Mouse (Mus musculus) neural tube, embryonic 13.5 days (tissue): ENCODE results near the gene Slc22a19. TPM values are rescaled to one million over a fixed set of nuclear protein-coding genes. Genes with fewer than 3 reads are reported as not detected.
"Not testable (repeated sequence)": the region's sequence is repeated elsewhere in the genome, so short reads cannot be mapped to it uniquely, and the experiment has no call there.

Source experiments
- ATAC-seq: fragments of 200-750 bp; cut with Nextera tagmentation; 2 replicates; pipeline ENCODE4 v1.8.0; 2017; ENCODE audit warnings: low read depth, mild to moderate bottlenecking, moderate TSS enrichment, moderate library complexity
- H3K27ac ChIP-seq: fragments of 300-500 bp; sonication (generic); replicated peaks from 2 replicates; pipeline ENCODE4 v1.5.1; 2015; ENCODE audit warnings: moderate library complexity, mild to moderate bottlenecking, inconsistent platforms
- H3K27me3 ChIP-seq: fragments of 300-500 bp; sonication (generic); 2 replicates; pipeline ENCODE4 v1.6.1; 2015; ENCODE audit warnings: mild to moderate bottlenecking, inconsistent platforms
- H3K36me3 ChIP-seq: fragments of 300-500 bp; sonication (generic); 2 replicates; pipeline ENCODE4 v1.6.1; 2015; ENCODE audit warnings: mild to moderate bottlenecking, inconsistent platforms
- H3K4me1 ChIP-seq: fragments of 300-500 bp; sonication (generic); replicated peaks from 2 replicates; pipeline ENCODE4 v1.6.1; 2015; ENCODE audit warnings: inconsistent platforms
- H3K4me2 ChIP-seq: fragments of 300-500 bp; sonication (generic); 2 replicates; pipeline ENCODE4 v1.6.1; 2015; ENCODE audit warnings: inconsistent platforms, mild to moderate bottlenecking, moderate library complexity
- H3K4me3 ChIP-seq: fragments of 300-500 bp; sonication (generic); 2 replicates; pipeline ENCODE4 v1.5.1; 2015; ENCODE audit warnings: mild to moderate bottlenecking, inconsistent platforms
- H3K9ac ChIP-seq: fragments of 300-500 bp; sonication (generic); 2 replicates; pipeline ENCODE4 v1.6.1; 2015; ENCODE audit warnings: moderate library complexity, mild to moderate bottlenecking, inconsistent platforms
- H3K9me3 ChIP-seq: fragments of 300-500 bp; sonication (generic); 2 replicates; pipeline ENCODE4 v1.6.1; 2016; ENCODE audit warnings: inconsistent platforms
- WGBS: fragments of 180-500 bp; shearing (Covaris S2); methylation state at CpG from one replicate; pipeline ENCODE4 v1.1.7; 2015; 5-methylcytosine and 5-hydroxymethylcytosine counted together
- polyA plus RNA-seq: library from polyadenylated mRNA; unstranded; fragments of >200 nt; fragmentation: Nextera tagmentation; extraction: Ambion mirVana; gene quantifications from 2 replicates; pipeline ENCODE4 v1.2.1, GENCODE M21; 2015

The Slc22a19 gene
- not detected in 2 replicates for polyA plus RNA-seq

GRCm38 (mm10) chr19:7711148-7711547 lies at the start of gene Slc22a19:
Gene Slc22a19 (minus strand): TSS chr19:7711310.
- no peaks in the 10 kb centered on the region for H3K27me3 ChIP-seq
- H3K4me1 ChIP-seq: no peaks in the 10 kb centered on the region
- no peaks in the 10 kb centered on the region for H3K36me3 ChIP-seq
- no peak within 1 kb of the TSS for H3K9ac ChIP-seq
- no peak within 1 kb of the TSS for H3K27ac ChIP-seq
- no peak within 1 kb of the TSS for H3K4me3 ChIP-seq
- no peak within 1 kb of the TSS for H3K4me2 ChIP-seq
- ATAC-seq: no peak
- H3K9me3 ChIP-seq: no peaks in the 10 kb centered on the region

GRCm38 (mm10) chr19:7753371-7753770 lies 42.3 kb upstream of the Slc22a19 start:
- 71% methylated on average over 13 of the region's 13 CpGs for WGBS
- not testable (repeated sequence) for H3K4me2 ChIP-seq, H3K27ac ChIP-seq, ATAC-seq, H3K36me3 ChIP-seq, H3K9me3 ChIP-seq, H3K4me3 ChIP-seq, H3K9ac ChIP-seq, H3K27me3 ChIP-seq, H3K4me1 ChIP-seq

- H3K4me1 ChIP-seq: no peaks in the 10 kb centered on the region
- no peak overlapping the region for H3K9ac ChIP-seq
- WGBS: 29% methylated on average over 1 of the region's 1 CpGs
- H3K27me3 ChIP-seq: no peaks in the 10 kb centered on the region
- no peak overlapping the region for H3K4me2 ChIP-seq
- H3K4me3 ChIP-seq: no peak overlapping the region
- H3K27ac ChIP-seq: no peak overlapping the region
- no peak for ATAC-seq
- no peaks in the 10 kb centered on the region for H3K36me3 ChIP-seq
- no peaks in the 10 kb centered on the region for H3K9me3 ChIP-seq
Observed at GRCm38 (mm10) chr19:7729543-7729942, 18.4 kb upstream of the Slc22a19 start.

GRCm38 (mm10) chr19:7693104-7693503 lies 18.0 kb downstream of the Slc22a19 start:
- not testable (repeated sequence) for H3K9ac ChIP-seq, H3K4me1 ChIP-seq, H3K36me3 ChIP-seq, H3K4me2 ChIP-seq, ATAC-seq, H3K4me3 ChIP-seq, H3K27me3 ChIP-seq, H3K27ac ChIP-seq, H3K9me3 ChIP-seq
- WGBS: 78% methylated on average over 3 of the region's 3 CpGs

DNA sequence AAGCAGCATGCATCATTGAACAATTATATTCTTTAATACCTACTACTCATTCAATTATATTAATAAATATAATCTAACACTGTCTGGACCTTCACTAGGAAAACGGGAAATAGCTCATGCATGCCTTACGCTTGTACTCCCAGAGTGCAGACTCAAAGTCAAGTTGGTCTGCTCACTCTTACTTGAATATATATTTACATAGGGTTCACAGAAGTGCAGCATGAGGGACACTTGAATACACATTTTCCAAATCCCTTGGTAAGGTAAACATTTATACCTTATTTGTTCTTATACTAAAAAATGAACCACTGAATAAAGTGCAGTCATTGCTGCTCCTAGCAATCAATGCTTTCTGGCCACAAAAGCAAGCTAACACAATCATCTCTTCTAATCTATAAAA lies 19.9 kb downstream of the Slc22a19 start:
- WGBS: 83% methylated on average over 2 of the region's 2 CpGs
- H3K36me3 ChIP-seq: no peaks in the 10 kb centered on the region
- H3K9ac ChIP-seq: no peak overlapping the region
- no peak overlapping the region for H3K4me2 ChIP-seq
- no peak overlapping the region for H3K4me3 ChIP-seq
- H3K4me1 ChIP-seq: no peaks in the 10 kb centered on the region
- H3K27me3 ChIP-seq: no peaks in the 10 kb centered on the region
- H3K27ac ChIP-seq: no peak overlapping the region
- ATAC-seq: no peak
- H3K9me3 ChIP-seq: no peaks in the 10 kb centered on the region

- Histone ChIP-seq H3K4me1 (no peaks in the 10 kb centered on the region), H3K9me3 (no peaks in the 10 kb centered on the region), H3K4me3 (no peak overlapping the region), H3K27me3 (no peaks in the 10 kb centered on the region), H3K27ac (no peak overlapping the region), H3K9ac (no peak overlapping the region), H3K4me2 (no peak overlapping the region), H3K36me3 (no peaks in the 10 kb centered on the region)
- ATAC-seq: no peak
- 89% methylated on average over 1 of the region's 1 CpGs for WGBS
Observed at GRCm38 (mm10) chr19:7687988-7688387, 23.1 kb downstream of the Slc22a19 start.

DNA sequence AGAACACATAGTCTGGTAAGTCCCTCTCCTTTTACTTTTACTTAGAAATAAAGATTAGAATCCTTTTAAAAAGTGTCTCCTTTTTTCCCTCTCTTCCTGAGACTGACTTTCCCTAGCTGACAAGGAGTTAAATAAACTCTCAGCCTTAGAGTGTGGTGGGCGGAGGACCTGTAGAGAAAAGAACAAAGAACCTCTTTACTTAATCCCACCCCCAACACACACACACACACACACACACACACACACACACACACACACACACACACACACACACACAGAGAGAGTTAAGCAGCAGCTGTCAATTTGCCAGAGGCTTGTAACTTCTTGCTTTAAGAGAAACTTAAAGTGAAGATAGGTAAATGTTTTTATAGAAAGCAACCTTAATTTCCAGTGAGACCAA lies 39.1 kb downstream of the Slc22a19 start:
- no peaks in the 10 kb centered on the region for H3K27me3 ChIP-seq
- H3K9ac ChIP-seq: no peak overlapping the region
- H3K4me2 ChIP-seq: no peak overlapping the region
- WGBS: 42% methylated on average over 1 of the region's 1 CpGs
- no peak for ATAC-seq
- no peaks in the 10 kb centered on the region for H3K9me3 ChIP-seq
- no peaks in the 10 kb centered on the region for H3K36me3 ChIP-seq
- H3K4me1 ChIP-seq: no peaks in the 10 kb centered on the region
- no peak overlapping the region for H3K4me3 ChIP-seq
- H3K27ac ChIP-seq: no peak overlapping the region

GRCm38 (mm10) chr19:7648913-7649666 lies 62.0 kb downstream of the Slc22a19 start:
- WGBS: 82% methylated on average over 8 of the region's 8 CpGs
- ATAC-seq: no peak
- Histone ChIP-seq H3K4me2 (no peak overlapping the region), H3K27me3 (no peaks in the 10 kb centered on the region), H3K9ac (no peak overlapping the region), H3K4me3 (no peak overlapping the region), H3K36me3 (no peaks in the 10 kb centered on the region), H3K4me1 (no peaks in the 10 kb centered on the region), H3K27ac (no peak overlapping the region), H3K9me3 (no peaks in the 10 kb centered on the region)

- ATAC-seq: no peak
- no peak overlapping the region for H3K4me3 ChIP-seq
- no peaks in the 10 kb centered on the region for H3K36me3 ChIP-seq
- no peak overlapping the region for H3K9ac ChIP-seq
- H3K27ac ChIP-seq: no peak overlapping the region
- no peaks in the 10 kb centered on the region for H3K4me1 ChIP-seq
- no peak overlapping the region for H3K4me2 ChIP-seq
- WGBS: 71% methylated on average over 1 of the region's 1 CpGs
- no peaks in the 10 kb centered on the region for H3K9me3 ChIP-seq
- no peaks in the 10 kb centered on the region for H3K27me3 ChIP-seq
Observed at GRCm38 (mm10) chr19:7633786-7634185, 77.3 kb downstream of the Slc22a19 start.

DNA sequence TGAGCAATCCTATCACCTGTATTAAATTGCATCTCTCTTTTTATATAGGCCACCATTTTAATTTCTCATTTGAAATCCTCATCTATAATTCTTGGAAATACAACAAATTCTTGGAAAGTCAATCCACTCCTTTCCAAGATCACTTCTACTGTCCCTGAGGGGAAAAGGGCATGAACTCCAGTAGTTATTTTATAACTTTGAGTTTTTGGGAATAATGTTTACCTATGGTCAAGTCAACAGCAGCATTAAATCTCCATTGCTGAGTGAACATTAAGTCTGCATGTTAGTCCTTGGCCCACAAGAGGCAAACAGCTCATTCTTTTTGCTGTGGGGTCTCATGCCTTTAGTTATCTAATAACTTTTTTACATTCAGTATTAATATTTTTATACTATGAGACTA lies 78.1 kb downstream of the Slc22a19 start:
- no peaks in the 10 kb centered on the region for H3K27me3 ChIP-seq
- H3K9me3 ChIP-seq: no peaks in the 10 kb centered on the region
- H3K9ac ChIP-seq: no peak overlapping the region
- H3K4me1 ChIP-seq: no peaks in the 10 kb centered on the region
- no peak overlapping the region for H3K4me3 ChIP-seq
- H3K36me3 ChIP-seq: no peaks in the 10 kb centered on the region
- no peak overlapping the region for H3K27ac ChIP-seq
- no peak overlapping the region for H3K4me2 ChIP-seq
- ATAC-seq: no peak

Other genes with a start within 250 kb of the Slc22a19 start
- gene Rtn3, start 228.0 kb downstream of the Slc22a19 start, polyA plus RNA-seq: 518 and 529 TPM in 2 replicates
- 6.8 and 6.9 TPM in 2 replicates for gene Atl3, start 217.3 kb downstream of the Slc22a19 start, polyA plus RNA-seq
- 2.9 and 4.8 TPM in 2 replicates for gene Pla2g16, start 153.9 kb downstream of the Slc22a19 start, polyA plus RNA-seq
- gene Lgals12, start 104.1 kb downstream of the Slc22a19 start, polyA plus RNA-seq: 0.11 TPM in 1 of 2 replicates, not detected in the other
- gene Hrasls5, start 98.8 kb downstream of the Slc22a19 start, polyA plus RNA-seq: not detected in 2 replicates
- not detected in 2 replicates for gene Slc22a26, start 91.4 kb upstream of the Slc22a19 start, polyA plus RNA-seq